Mouse (Mus musculus): Measurements from ENCODE around the gene Spink8.

GRCm38 (mm10) chr9:109833088-109833412 is 21.0 kb downstream of the Spink8 start:
- TF ChIP-seq POLR2A (IDR thresholded peaks at IDR 0.05; ENCODE audit: low read depth, low read length) (no peak), CTCF (IDR thresholded peaks at IDR 0.05; ENCODE audit: borderline replicate concordance, insufficient read depth, low read length) (no peak)

Measured in embryonic fibroblast, embryonic 13.5 days (primary cell).